Mouse (Mus musculus): ENCODE measurements around the gene Neu2. TPM values are rescaled to one million over a fixed set of nuclear protein-coding genes. Genes with fewer than 3 reads are reported as not detected.

Gene Neu2
- polyA plus RNA-seq, 1 experiment from 2014 or later, result not detected

GRCm38 (mm10) chr1:87639724-87640123 lies 130.0 kb downstream of the Neu2 start:
- ATAC-seq (ENCODE audit: insufficient read depth, low FRiP score, low TSS enrichment) (no peak), DNase-seq (ENCODE audit: low spot score) (no peak)
- Histone ChIP-seq H3K27ac (ENCODE audit: low read depth, low read length) (no peak overlapping the region), H3K9ac (ENCODE audit: low read length) (no peak overlapping the region), H3K27me3 (ENCODE audit: control insufficient read depth, insufficient read depth, low read length) (no peaks in the 10 kb centered on the region), H3K4me2 (ENCODE audit: low read depth) (no peak overlapping the region), H3K36me3 (ENCODE audit: control insufficient read depth, insufficient read depth, low read length) (no peaks in the 10 kb centered on the region), H3K4me1 (ENCODE audit: control insufficient read depth, insufficient read depth, low read length) (no peaks in the 10 kb centered on the region), H3K9me3 (ENCODE audit: control insufficient read depth, low read length) (no peaks in the 10 kb centered on the region), H3K4me3 (ENCODE audit: low read depth, low read length) (no peak overlapping the region)
- WGBS, result 88% methylated on average over 8 of the region's 8 CpGs

- Histone ChIP-seq H3K4me1 (ENCODE audit: control insufficient read depth, insufficient read depth, low read length) (no peaks in the 10 kb centered on the region), H3K36me3 (ENCODE audit: control insufficient read depth, insufficient read depth, low read length) (no peaks in the 10 kb centered on the region), H3K27ac (ENCODE audit: low read depth, low read length) (no peak overlapping the region), H3K9me3 (ENCODE audit: control insufficient read depth, low read length) (no peaks in the 10 kb centered on the region), H3K9ac (ENCODE audit: low read length) (no peak overlapping the region), H3K27me3 (ENCODE audit: control insufficient read depth, insufficient read depth, low read length) (no peaks in the 10 kb centered on the region), H3K4me2 (ENCODE audit: low read depth) (no peak overlapping the region), H3K4me3 (ENCODE audit: low read depth, low read length) (no peak overlapping the region)
- DNase-seq (ENCODE audit: low spot score) (no peak), ATAC-seq (ENCODE audit: insufficient read depth, low FRiP score, low TSS enrichment) (no peak)
- 80% methylated on average over 17 of the region's 17 CpGs for WGBS
Observed at GRCm38 (mm10) chr1:87640165-87640661, 130.5 kb downstream of the Neu2 start.

GRCm38 (mm10) chr1:87643016-87643415 lies 133.3 kb downstream of the Neu2 start:
- Histone ChIP-seq H3K4me1 (ENCODE audit: control insufficient read depth, insufficient read depth, low read length) (no peaks in the 10 kb centered on the region), H3K9me3 (ENCODE audit: control insufficient read depth, low read length) (no peaks in the 10 kb centered on the region), H3K27ac (ENCODE audit: low read depth, low read length) (no peak overlapping the region), H3K4me3 (ENCODE audit: low read depth, low read length) (no peak overlapping the region), H3K27me3 (ENCODE audit: control insufficient read depth, insufficient read depth, low read length) (no peaks in the 10 kb centered on the region), H3K9ac (ENCODE audit: low read length) (no peak overlapping the region), H3K4me2 (ENCODE audit: low read depth) (no peak overlapping the region), H3K36me3 (ENCODE audit: control insufficient read depth, insufficient read depth, low read length) (no peaks in the 10 kb centered on the region)
- 86% methylated on average over 7 of the region's 7 CpGs for WGBS
- DNase-seq (ENCODE audit: low spot score), result no peak
- no peak for ATAC-seq (ENCODE audit: insufficient read depth, low FRiP score, low TSS enrichment)

- Histone ChIP-seq H3K9me3 (ENCODE audit: control insufficient read depth, low read length) (no peaks in the 10 kb centered on the region), H3K4me1 (ENCODE audit: control insufficient read depth, insufficient read depth, low read length) (no peaks in the 10 kb centered on the region), H3K27ac (ENCODE audit: low read depth, low read length) (no peak overlapping the region), H3K27me3 (ENCODE audit: control insufficient read depth, insufficient read depth, low read length) (no peaks in the 10 kb centered on the region), H3K4me2 (ENCODE audit: low read depth) (no peak overlapping the region), H3K36me3 (ENCODE audit: control insufficient read depth, insufficient read depth, low read length) (no peaks in the 10 kb centered on the region), H3K9ac (ENCODE audit: low read length) (no peak overlapping the region), H3K4me3 (ENCODE audit: low read depth, low read length) (no peak overlapping the region)
- DNase-seq (ENCODE audit: low spot score) (no peak), ATAC-seq (ENCODE audit: insufficient read depth, low FRiP score, low TSS enrichment) (no peak)
- WGBS, result 82% methylated on average over 7 of the region's 7 CpGs
Observed at GRCm38 (mm10) chr1:87645041-87645440, 135.4 kb downstream of the Neu2 start.

- no peak overlapping the region for H3K27ac ChIP-seq (ENCODE audit: low read depth, low read length)
- no peak overlapping the region for H3K4me2 ChIP-seq (ENCODE audit: low read depth)
- no peak overlapping the region for H3K9ac ChIP-seq (ENCODE audit: low read length)
- H3K27me3 ChIP-seq (ENCODE audit: control insufficient read depth, insufficient read depth, low read length), result no peaks in the 10 kb centered on the region
- no peaks in the 10 kb centered on the region for H3K4me1 ChIP-seq (ENCODE audit: control insufficient read depth, insufficient read depth, low read length)
- 84% methylated on average over 6 of the region's 6 CpGs for WGBS
- ATAC-seq (ENCODE audit: insufficient read depth, low FRiP score, low TSS enrichment) (no peak), DNase-seq (ENCODE audit: low spot score) (no peak)
- no peaks in the 10 kb centered on the region for H3K9me3 ChIP-seq (ENCODE audit: control insufficient read depth, low read length)
- no peaks in the 10 kb centered on the region for H3K36me3 ChIP-seq (ENCODE audit: control insufficient read depth, insufficient read depth, low read length)
- no peak overlapping the region for H3K4me3 ChIP-seq (ENCODE audit: low read depth, low read length)
Observed at GRCm38 (mm10) chr1:87645748-87646147, 136.1 kb downstream of the Neu2 start.

Other genes with a start within 250 kb of the Neu2 start
- gene Efhd1, start 245.5 kb upstream of the Neu2 start, polyA plus RNA-seq (2014; fragmentation: Nextera tagmentation; extraction: Ambion mirVana), result 0.51 and 0.58 TPM in 2 replicates
- gene Gigyf2, start 182.9 kb upstream of the Neu2 start, polyA plus RNA-seq (2014; fragmentation: Nextera tagmentation; extraction: Ambion mirVana), result 51.5 and 62.9 TPM in 2 replicates
- gene Kcnj13, start 115.2 kb upstream of the Neu2 start, polyA plus RNA-seq (2014; fragmentation: Nextera tagmentation; extraction: Ambion mirVana), result 0.46 TPM in 1 of 2 replicates, not detected in the other
- not detected in 2 replicates for gene Snorc, start 39.6 kb upstream of the Neu2 start, polyA plus RNA-seq (2014; fragmentation: Nextera tagmentation; extraction: Ambion mirVana)
- 1.6 and 1.9 TPM in 2 replicates for gene Ngef, start 64.0 kb downstream of the Neu2 start, polyA plus RNA-seq (2014; fragmentation: Nextera tagmentation; extraction: Ambion mirVana)
- 4.6 and 5.7 TPM in 2 replicates for gene Inpp5d, start 110.4 kb downstream of the Neu2 start, polyA plus RNA-seq (2014; fragmentation: Nextera tagmentation; extraction: Ambion mirVana)
- 38.0 and 40.8 TPM in 2 replicates for gene Atg16l1, start 246.0 kb downstream of the Neu2 start, polyA plus RNA-seq (2014; fragmentation: Nextera tagmentation; extraction: Ambion mirVana)